Mouse (Mus musculus) CD4-positive, CD25-positive, alpha-beta regulatory T cell, adult 2 months (primary cell): ENCODE data around the gene Olfr148.

Source experiments
- DNase-seq: peaks from one replicate; pipeline ENCODE4 v3.0.0-alpha.2; 2012; ENCODE audit warnings: low read depth, low spot score

Olfr148 gene

DNA sequence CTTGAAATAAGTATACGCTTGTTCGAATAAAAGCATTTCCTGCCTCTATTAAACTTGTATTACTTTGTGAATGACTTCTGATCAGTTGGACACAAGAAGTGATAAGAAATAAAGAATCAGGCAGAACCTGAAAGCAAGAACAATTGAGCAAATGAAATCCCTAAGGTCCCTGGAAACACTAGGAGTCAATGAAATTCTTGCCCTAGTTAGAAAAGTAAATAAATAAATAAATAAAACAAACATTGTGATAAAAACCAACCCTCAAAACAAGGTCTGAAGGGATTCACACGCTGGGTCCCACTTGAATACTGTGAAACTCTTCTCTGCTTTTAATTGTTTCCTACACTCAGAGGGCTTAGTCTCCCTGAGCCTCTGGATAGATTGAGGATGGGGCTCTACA, at the start of gene Olfr148:
TSS of gene Olfr148 (plus strand) at position 301 of the 400 bp plus-strand sequence.
- no peak for DNase-seq

DNA sequence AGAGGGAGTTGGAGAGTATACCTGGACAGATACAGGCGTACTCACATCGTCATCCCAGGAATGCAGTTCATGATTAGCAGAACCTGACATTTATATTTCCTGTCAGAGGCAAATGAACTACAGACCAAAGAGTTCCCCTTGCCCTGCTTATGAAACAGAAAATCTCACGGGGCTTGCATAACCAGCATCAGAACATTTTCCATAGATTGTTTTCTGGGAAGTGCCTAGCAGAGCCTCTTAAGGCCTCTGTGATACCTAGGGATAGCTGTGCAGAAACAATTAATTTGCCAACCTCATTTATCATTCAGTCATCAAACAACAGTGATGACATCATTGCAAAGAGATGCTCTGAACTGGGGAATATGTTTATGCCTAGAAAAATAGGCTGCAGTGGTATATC, 35.0 kb upstream of the Olfr148 start, which contains the start of gene Olfr959:
TSS of gene Olfr959 (minus strand) at position 101 of the 400 bp plus-strand sequence.
- no peak for DNase-seq

DNA sequence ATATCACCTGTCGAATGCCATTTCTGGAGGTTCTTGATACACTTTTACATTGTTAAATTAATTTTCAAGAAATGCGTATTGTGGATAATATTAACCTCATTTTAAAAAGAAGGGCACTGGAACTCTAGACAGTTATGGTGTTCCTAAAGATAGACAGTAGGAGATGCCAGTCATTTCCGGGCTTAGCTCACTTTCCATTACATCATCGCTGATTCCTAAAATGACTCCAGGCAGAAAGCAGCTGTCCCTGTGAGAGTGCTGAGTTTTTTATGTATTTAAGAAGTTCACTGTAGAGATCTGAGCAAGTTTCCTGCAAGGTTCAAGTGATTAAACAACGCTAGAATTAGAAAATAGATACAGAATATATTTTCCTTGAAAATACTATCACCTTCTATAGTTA, 33.4 kb upstream of the Olfr148 start:
- no peak for DNase-seq

DNA sequence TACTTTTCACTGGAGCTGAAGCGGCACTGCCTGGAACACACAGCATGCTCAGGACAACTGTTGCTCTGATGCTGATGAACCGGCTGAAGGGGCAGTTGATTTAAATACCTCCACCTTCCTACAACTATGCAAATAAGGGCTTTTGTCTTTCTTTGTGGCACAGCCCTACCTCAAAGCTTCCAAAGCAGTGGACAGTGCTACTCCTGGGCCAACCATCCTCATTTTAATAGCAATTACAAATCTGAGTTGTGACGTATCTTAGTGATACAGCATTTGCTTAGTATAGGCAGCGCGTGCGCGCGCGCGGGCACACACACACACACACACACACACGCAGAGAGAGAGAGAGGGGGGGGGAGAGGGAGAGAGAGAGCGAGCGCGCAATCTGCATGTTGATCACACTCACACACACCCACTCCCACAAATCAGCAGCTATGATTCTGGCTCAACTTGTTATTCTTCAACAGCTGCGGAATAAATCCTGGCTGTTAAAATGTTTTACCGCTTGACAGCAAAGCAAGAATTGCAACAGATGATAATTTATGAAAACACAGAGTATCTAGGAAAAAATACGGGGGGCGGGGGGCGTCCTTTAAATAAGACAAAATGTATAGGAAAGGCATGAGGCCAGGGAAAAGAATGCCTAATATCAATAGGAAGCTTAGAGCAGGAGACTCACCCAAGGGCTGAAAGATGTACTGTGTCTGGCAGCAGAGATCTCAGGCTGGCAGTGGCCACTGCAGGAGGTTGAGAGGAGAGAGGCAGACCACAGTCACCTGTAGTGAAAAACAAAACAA, 7.7 kb upstream of the Olfr148 start:
- DNase-seq: no peak

DNA sequence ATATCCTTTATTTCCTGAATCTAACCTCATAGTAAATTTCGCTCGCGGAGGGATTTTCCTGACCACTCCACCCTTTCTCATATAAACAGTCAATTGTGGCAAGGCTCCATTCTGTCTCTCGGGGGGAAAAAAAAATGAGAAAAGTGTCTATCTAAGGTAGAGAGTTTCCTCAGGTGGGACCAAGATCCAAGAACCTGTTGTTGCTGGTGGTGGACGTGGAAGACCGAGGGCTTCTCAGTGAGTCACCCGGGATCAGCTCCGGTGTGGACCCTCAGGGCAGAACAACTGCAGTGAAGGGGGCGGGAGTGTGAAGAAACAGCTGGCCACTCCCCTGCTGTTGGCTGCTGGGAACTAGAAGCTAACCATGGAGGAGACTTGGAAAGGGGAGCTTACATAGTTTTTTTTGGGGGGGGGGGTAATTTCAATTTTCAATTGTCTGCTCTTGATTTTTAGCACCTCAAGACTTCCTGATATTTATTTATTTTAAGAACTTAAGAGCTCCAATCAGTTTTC, 7.1 kb upstream of the Olfr148 start:
- no peak for DNase-seq

DNA sequence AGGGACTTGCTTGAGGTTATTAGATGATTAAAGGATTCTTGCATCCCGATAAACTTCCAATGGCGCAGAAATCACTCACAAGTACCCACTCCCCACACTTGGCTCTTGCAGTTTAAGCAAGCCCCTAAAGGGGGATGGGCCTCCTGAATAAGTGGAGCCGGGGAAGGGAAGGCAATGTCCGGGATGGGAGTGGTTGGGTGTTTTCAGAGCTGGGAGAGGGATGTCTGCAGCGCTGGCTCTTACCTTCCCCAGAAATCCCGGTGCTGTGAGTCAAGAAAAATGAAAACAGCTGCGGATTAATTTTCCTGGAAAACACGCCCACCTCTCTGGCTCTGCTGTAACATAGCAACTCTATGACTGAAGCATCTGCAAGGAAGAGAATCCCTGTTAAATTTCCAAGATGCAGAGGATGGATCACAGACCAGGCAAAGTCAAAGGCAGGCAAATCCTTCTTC, 6.4 kb upstream of the Olfr148 start, which contains the start of gene AW551984:
TSS of gene AW551984 (minus strand) at position 405 of the 455 bp plus-strand sequence.
- no peak for DNase-seq

DNA sequence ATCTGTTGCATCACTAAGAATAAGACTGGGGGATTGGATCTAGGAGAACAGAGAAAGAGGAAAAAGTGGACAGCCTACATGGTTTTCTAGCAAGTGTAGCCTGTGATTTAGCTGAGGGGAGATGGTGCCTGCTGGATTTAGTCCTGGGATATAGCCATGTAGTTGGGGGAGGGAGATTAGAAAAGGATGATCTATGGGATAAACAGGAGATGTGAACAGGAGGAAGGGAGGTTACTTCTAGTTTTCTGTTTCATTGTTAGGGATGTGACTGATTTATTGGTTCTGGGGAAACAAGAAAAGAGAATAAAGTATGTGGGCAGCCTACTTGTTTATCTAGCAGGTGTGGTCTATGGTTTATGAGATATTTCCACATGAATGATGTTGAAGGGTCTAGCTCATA, 2.0 kb upstream of the Olfr148 start:
- DNase-seq: no peak

DNA sequence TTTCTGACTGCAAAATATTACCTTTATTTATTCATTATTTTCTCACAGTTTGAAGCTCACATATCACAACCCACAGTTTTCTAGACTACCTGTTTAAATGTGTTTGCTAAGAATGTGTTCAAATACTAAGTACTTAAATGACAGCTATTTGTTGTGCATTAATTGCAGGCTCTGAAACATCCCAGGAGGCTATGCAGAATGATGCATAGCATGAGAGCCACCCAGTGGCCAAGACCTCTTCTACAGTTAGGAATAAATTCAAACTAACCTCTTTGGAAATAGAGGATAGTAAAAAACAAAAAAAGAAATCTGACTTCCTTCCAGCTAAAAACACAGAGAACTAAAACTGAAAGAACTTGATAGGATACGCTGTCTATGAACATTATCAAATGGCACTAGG, 1.5 kb downstream of the Olfr148 start:
- no peak for DNase-seq

DNA sequence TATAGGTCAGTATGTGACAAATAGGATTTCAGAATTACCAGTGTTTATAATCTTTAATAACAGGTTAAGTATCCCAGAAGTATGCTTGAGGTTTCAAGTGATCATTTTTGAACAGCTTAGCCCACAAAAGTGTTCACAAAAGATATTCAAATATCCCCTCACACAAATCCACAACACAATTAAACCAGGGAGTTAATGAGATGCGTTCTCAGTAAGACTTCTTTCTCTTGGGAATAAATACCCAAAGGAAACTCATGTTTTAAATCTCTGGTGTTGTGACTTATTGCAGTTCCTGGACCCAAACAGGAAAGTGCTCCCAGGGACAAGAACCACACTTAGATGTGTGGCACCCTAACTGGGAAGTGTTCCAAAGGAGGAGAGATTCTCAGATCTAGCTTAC, 10.6 kb downstream of the Olfr148 start, which contains the start of gene Olfr960:
TSS of gene Olfr960 (plus strand) at position 301 of the 400 bp plus-strand sequence.
- DNase-seq: no peak

DNA sequence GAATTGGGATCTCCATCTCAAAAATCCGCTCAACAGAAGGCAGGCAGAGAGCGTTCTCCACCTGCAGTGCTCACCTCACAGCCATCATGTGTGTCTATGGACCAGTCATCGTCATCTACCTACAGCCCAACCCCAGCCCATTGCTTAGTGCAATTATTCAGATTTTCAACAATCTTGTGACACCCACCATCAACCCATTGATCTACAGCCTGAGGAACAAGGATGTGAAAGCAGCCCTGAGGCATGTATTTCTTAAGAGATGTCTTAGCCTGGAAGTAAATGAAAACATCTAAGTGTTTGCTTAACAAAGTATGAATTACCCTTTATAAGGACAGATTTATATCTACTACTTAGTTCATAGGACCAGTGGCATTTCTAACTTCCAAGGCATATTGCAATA, 13.3 kb downstream of the Olfr148 start:
- DNase-seq: no peak

DNA sequence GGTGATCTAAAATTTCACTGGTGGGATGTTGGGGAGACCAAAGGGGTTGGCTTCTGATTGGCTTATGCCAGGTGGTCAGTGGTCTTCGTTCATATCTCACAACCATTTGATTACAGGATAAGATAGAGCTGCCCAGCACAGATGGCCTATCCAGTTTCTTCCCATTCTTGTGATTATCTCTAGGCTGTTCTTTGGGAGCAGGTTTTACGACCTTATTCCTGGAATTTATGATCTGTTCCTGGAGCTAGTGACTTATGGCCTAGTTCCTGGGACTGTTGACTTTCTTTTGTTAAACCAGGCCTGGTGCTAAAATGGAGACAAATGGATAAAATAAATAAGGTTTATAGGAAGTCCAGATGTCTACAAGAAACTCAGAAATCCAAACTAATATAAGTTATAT, 14.3 kb downstream of the Olfr148 start:
- DNase-seq: no peak

DNA sequence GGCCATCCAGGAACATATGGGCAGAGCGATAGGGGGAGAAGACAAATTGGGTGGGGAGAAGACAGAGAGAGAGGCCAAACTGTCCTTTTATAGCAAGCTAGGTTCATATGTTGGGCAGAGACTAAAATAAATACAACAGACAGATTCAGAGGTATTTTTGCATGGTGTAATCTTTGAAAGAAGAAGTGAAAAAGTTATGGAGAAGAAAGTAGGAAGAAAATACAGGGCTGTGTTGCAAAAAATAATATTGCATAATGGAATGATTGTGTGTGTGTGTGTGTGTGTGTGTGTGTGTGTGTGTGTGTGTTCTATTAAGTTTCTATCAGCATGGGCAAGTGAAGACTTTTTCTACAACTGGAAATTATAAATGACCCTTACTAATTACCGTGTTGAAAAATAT, 18.6 kb downstream of the Olfr148 start:
- no peak for DNase-seq

DNA sequence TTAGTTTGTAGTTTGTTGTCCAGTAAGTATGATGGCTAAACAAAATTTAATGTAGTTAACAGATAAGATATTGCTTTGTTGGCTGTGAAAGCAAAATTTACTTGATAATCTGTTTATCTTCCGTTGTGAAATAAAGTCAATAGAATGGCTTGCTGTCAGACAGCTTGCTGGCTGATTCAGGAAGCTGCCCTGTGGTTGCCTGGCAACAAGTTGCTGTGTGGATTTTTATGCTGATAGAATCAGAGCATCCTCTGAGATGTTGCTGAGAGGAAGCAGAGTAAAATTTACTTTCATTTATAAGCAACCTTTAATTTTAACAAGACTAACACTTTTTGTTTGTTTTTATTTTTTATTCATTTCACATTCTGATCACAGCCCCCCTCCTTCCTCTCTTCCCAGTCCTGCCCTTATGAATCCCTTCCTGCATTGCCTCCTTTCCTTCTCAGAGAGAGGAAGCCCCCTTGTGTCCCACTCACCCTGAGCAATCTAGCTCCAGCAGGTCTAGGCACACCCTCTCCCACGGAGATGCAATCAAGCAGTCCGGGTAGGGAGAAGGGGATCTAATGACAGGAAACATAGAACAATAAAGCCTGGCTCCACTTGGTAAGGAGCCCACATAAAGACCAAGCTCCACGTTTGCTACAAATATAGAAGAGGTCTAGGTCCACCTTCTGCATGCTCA, 23.6 kb downstream of the Olfr148 start:
- no peak for DNase-seq

DNA sequence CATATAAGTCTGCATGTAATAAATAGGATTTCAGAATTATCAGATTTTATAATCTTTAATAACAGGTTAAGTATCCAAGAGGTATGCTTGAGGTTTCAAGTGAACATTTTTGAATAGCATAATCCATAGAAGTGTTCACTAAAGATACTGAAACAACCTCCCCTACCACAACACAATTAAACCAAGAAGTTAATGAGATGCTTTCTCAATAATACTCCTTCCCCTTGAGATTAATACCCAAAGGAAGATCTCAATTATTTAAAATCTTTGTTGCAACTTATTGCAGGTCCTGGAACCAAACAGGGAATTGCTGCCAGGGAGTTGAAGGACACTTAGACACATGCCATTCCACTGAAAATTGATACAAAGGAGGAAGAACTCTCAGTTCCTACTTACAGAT, 34.3 kb downstream of the Olfr148 start, which contains the start of gene Olfr961:
TSS of gene Olfr961 (plus strand) at position 301 of the 400 bp plus-strand sequence.
- DNase-seq: no peak

DNA sequence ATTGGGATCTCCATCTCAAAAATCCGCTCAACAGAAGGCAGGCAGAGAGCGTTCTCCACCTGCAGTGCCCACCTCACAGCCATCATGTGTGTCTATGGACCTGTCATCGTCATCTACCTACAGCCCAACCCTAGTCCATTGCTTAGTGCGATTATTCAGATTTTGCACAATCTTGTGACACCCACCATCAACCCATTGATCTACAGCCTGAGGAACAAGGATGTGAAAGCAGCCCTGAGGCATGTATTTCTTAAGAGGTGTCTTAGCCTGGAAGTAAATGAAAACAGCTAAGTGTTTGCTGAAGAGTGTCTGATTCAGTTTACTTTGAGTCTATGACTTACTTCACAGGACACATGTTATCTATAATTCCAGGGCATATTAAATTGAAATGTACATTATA, 36.9 kb downstream of the Olfr148 start:
- DNase-seq: no peak

DNA sequence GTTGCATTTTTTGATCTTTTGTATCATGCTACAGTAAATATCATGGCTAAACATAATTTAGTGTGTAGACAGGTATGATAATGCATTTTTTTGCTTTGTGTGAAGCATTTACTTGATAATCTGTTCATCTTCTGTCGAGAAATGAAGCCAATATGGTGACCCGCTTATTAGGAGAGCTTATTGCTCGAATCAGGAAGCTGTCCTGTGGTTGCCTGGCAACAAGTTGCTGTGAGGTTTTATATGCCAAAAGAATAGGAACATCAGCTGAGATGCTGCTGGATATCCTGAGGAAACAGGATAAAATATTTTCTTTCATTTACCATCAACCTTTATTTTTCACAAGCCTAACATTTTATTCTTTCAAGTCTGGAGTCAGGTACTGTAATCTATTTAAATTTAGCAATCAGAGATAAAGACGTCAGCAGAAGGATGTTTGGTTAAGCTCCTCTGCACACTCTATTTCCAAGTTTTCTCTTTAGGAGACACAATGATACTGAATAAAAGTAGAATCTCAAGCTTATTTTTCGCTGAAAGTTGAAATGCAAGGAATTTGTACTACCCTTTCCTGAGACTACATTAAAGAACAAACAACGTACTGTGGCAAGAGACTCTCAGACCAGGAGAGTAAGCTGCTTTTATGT, 44.4 kb downstream of the Olfr148 start:
- no peak for DNase-seq
